Mouse (Mus musculus) myocyte (in vitro differentiated cells): ENCODE results near the gene Flad1. TPM values are rescaled to one million over a fixed set of nuclear protein-coding genes. Genes with fewer than 3 reads are reported as not detected.

Experiments
- H3K27me3 ChIP-seq: one replicate; pipeline ENCODE4 v1.6.1; 2011; ENCODE audit not compliant: control insufficient read depth, insufficient read depth, insufficient read length
- H3K36me3 ChIP-seq: one replicate; pipeline ENCODE4 v1.6.1; 2011; ENCODE audit not compliant: control insufficient read depth, insufficient read depth
- H3K4me2 ChIP-seq: one replicate; pipeline ENCODE4 v1.6.1; 2011; ENCODE audit warnings: low read depth, control low read depth
- H3K4me3 ChIP-seq: one replicate; pipeline ENCODE4 v1.5.1; 2011; ENCODE audit warnings: mild to moderate bottlenecking, control low read depth, moderate library complexity
- H3K79me2 ChIP-seq: one replicate; pipeline ENCODE4 v1.6.1; 2011; ENCODE audit not compliant: control insufficient read depth, insufficient read depth
- H3ac ChIP-seq: one replicate; pipeline ENCODE4 v1.6.1; 2011; ENCODE audit not compliant: control insufficient read depth, insufficient read length
- CEBPB ChIP-seq: IDR thresholded peaks from 2 replicates; pipeline ENCODE4 v1.6.1; 2011; ENCODE audit warnings: mild to moderate bottlenecking, moderate library complexity; ENCODE audit not compliant: poor library complexity, insufficient read depth, severe bottlenecking
- E2F4 ChIP-seq: IDR thresholded peaks from one replicate; pipeline ENCODE4 v1.6.1; 2011; ENCODE audit warnings: mild to moderate bottlenecking, control low read depth, moderate library complexity; ENCODE audit not compliant: insufficient read depth
- MAX ChIP-seq: IDR thresholded peaks from one replicate; pipeline ENCODE4 v1.6.1; 2011; ENCODE audit warnings: low read depth, mild to moderate bottlenecking, control low read depth
- MYOD1 ChIP-seq, 3 experiments: IDR thresholded peaks; one replicate each; pipeline ENCODE4 v1.6.1; 2011; ENCODE audit warnings: control low read depth in 2 of 3, low read depth in 2 of 3, mild to moderate bottlenecking in 2 of 3, moderate library complexity in 1 of 3; ENCODE audit not compliant: insufficient read length in 2 of 3, control insufficient read depth in 1 of 3
- MYOG ChIP-seq, 3 experiments: IDR thresholded peaks; one replicate each; pipeline ENCODE4 v1.6.1; 2011; ENCODE audit warnings: control low read depth in 2 of 3, low read depth in 2 of 3, mild to moderate bottlenecking in 2 of 3; ENCODE audit not compliant: insufficient read length in 2 of 3, control insufficient read depth in 1 of 3, insufficient read depth in 1 of 3
- POLR2A ChIP-seq: IDR thresholded peaks from one replicate; pipeline ENCODE4 v1.6.1; 2011; ENCODE audit warnings: low read depth, mild to moderate bottlenecking, control low read depth, moderate library complexity; ENCODE audit not compliant: insufficient read length
- POLR2AphosphoS2 ChIP-seq: IDR thresholded peaks from one replicate; pipeline ENCODE4 v1.6.1; 2011; ENCODE audit warnings: low read depth, control low read depth; ENCODE audit not compliant: insufficient read length
- REST ChIP-seq: IDR thresholded peaks from one replicate; pipeline ENCODE4 v1.6.1; 2011; ENCODE audit warnings: mild to moderate bottlenecking, control low read depth, moderate library complexity; ENCODE audit not compliant: insufficient read depth, insufficient read length
- SRF ChIP-seq: IDR thresholded peaks from one replicate; pipeline ENCODE4 v1.6.1; 2011; ENCODE audit warnings: low read depth; ENCODE audit not compliant: control insufficient read depth, insufficient read length
- TCF12 ChIP-seq: IDR thresholded peaks from one replicate; pipeline ENCODE4 v1.6.1; 2011; ENCODE audit warnings: mild to moderate bottlenecking, control low read depth; ENCODE audit not compliant: poor library complexity, insufficient read depth, severe bottlenecking
- TCF3 ChIP-seq: IDR thresholded peaks from one replicate; pipeline ENCODE4 v1.6.1; 2011; ENCODE audit warnings: low read depth, control low read depth; ENCODE audit not compliant: insufficient read length
- USF1 ChIP-seq: IDR thresholded peaks from one replicate; pipeline ENCODE4 v1.6.1; 2011; ENCODE audit warnings: low read depth, mild to moderate bottlenecking, control low read depth, moderate library complexity
- polyA plus RNA-seq: library from polyadenylated mRNA; unstranded; fragments of >200 nt; fragmentation: generic; extraction: Trizol; gene quantifications from one replicate; pipeline ENCODE4 v1.2.1, GENCODE M21; 2012; ENCODE audit warnings: missing spikeins

Gene Flad1
- polyA plus RNA-seq, 1 experiment: 19.8 TPM

GRCm38 (mm10) chr3:89455786-89456285, 44.2 kb upstream of the Flad1 start:
- no peak overlapping the region for H3K4me2 ChIP-seq
- H3K79me2 ChIP-seq: peaks cover 13% of the 10 kb centered on the region
- no peaks in the 10 kb centered on the region for H3K36me3 ChIP-seq
- TF ChIP-seq TCF12: no peak
- TF ChIP-seq REST: no peak
- no peak for TF ChIP-seq USF1
- no peak for TF ChIP-seq MYOG (IDR thresholded peaks at IDR 0.05; ENCODE audit: control insufficient read depth in 1 of 3, insufficient read depth in 1 of 3, insufficient read length in 2 of 3, low read depth in 2 of 3)
- no peak for TF ChIP-seq POLR2AphosphoS2
- TF ChIP-seq E2F4: no peak
- no peak for TF ChIP-seq MYOD1 (IDR thresholded peaks at IDR 0.05; ENCODE audit: control insufficient read depth in 1 of 3, insufficient read length in 2 of 3, low read depth in 2 of 3)
- no peak for TF ChIP-seq TCF3
- TF ChIP-seq SRF: no peak
- no peak for TF ChIP-seq MAX
- H3K27me3 ChIP-seq: no peaks in the 10 kb centered on the region
- H3ac ChIP-seq: no peak overlapping the region
- no peak overlapping the region for H3K4me3 ChIP-seq

GRCm38 (mm10) chr3:89454401-89455177, 42.9 kb upstream of the Flad1 start, which contains the start of gene Pmvk:
Gene Pmvk (plus strand): TSS chr3:89454541.
- Histone ChIP-seq H3K79me2 (peaks cover 2% of the 10 kb centered on the region), H3K36me3 (no peaks in the 10 kb centered on the region), H3ac (no peak within 1 kb of the TSS), H3K27me3 (no peaks in the 10 kb centered on the region), H3K4me3 (no peak within 1 kb of the TSS), H3K4me2 (no peak within 1 kb of the TSS)
- TF ChIP-seq TCF3: no peak

GRCm38 (mm10) chr3:89451916-89452315, 40.2 kb upstream of the Flad1 start:
- H3K27me3 ChIP-seq: no peaks in the 10 kb centered on the region
- H3K4me2 ChIP-seq: no peak overlapping the region
- no peaks in the 10 kb centered on the region for H3K36me3 ChIP-seq
- no peak overlapping the region for H3ac ChIP-seq
- TF ChIP-seq TCF12 (no peak), REST (no peak), MAX (no peak), CEBPB (no peak), POLR2AphosphoS2 (no peak), MYOD1 (IDR thresholded peaks at IDR 0.05; ENCODE audit: control insufficient read depth in 1 of 3, insufficient read length in 2 of 3, low read depth in 2 of 3) (no peak), POLR2A (no peak), E2F4 (no peak), USF1 (no peak), TCF3 (no peak)
- H3K79me2 ChIP-seq: no peaks in the 10 kb centered on the region
- H3K4me3 ChIP-seq: no peak overlapping the region

- no peaks in the 10 kb centered on the region for H3K79me2 ChIP-seq
- H3K4me2 ChIP-seq: no peak overlapping the region
Observed at GRCm38 (mm10) chr3:89449541-89449940, 37.9 kb upstream of the Flad1 start.

More at GRCm38 (mm10) chr3:89449541-89449940, 37.9 kb upstream of the Flad1 start:
- Histone ChIP-seq H3K4me3 (no peak overlapping the region), H3K27me3 (no peaks in the 10 kb centered on the region), H3K36me3 (peaks cover 12% of the 10 kb centered on the region), H3ac (no peak overlapping the region)
- TF ChIP-seq TCF12 (no peak), MAX (no peak), REST (no peak), E2F4 (no peak), CEBPB (no peak), SRF (no peak), POLR2AphosphoS2 (no peak), MYOD1 (IDR thresholded peaks at IDR 0.05; ENCODE audit: control insufficient read depth in 1 of 3, insufficient read length in 2 of 3, low read depth in 2 of 3) (no peak), POLR2A (no peak), MYOG (IDR thresholded peaks at IDR 0.05; ENCODE audit: control insufficient read depth in 1 of 3, insufficient read depth in 1 of 3, insufficient read length in 2 of 3, low read depth in 2 of 3) (no peak), USF1 (no peak), TCF3 (no peak)
